Mouse (Mus musculus): ENCODE data around the gene Ddi2. TPM values are rescaled to one million over a fixed set of nuclear protein-coding genes. Genes with fewer than 3 reads are reported as not detected.

Gene Ddi2
- total and polyA plus RNA-seq, 2 experiments from 2014 or later: 11.1 to 20.7 TPM

- Histone ChIP-seq H3K27me3 (ENCODE audit: insufficient read depth, low read length) (no peaks in the 10 kb centered on the region; the same call in 1 of the 2 replicates), H3K4me1 (ENCODE audit: insufficient read depth) (no peaks in the 10 kb centered on the region), H3K9ac (no peak overlapping the region), H3K4me3 (ENCODE audit: low read depth, low read length) (no peak overlapping the region), H3K27ac (ENCODE audit: low read depth, low read length) (no peak overlapping the region), H3K36me3 (ENCODE audit: insufficient read depth) (no peaks in the 10 kb centered on the region), H3K4me2 (ENCODE audit: low read depth) (no peak overlapping the region), H3K9me3 (ENCODE audit: low read length) (no peaks in the 10 kb centered on the region)
- no peak for TF ChIP-seq CTCF (IDR thresholded peaks at IDR 0.05; ENCODE audit: low read depth)
- no peak for DNase-seq
- 69% methylated on average over 3 of the region's 3 CpGs for WGBS
- ATAC-seq: no peak
Measured at GRCm38 (mm10) chr4:141729266-141729665, 6.0 kb upstream of the Ddi2 start.

- peaks cover 9% of the 10 kb centered on the region for H3K4me1 ChIP-seq (ENCODE audit: insufficient read depth)
- H3K36me3 ChIP-seq (ENCODE audit: insufficient read depth): no peaks in the 10 kb centered on the region
- H3K27ac ChIP-seq (ENCODE audit: low read depth, low read length): no peak overlapping the region
- ATAC-seq: no peak
- DNase-seq: no peak
- no peak overlapping the region for H3K4me2 ChIP-seq (ENCODE audit: low read depth)
- H3K4me3 ChIP-seq (ENCODE audit: low read depth, low read length): no peak overlapping the region
- H3K27me3 ChIP-seq (ENCODE audit: insufficient read depth, low read length): no peaks in the 10 kb centered on the region
- TF ChIP-seq CTCF (IDR thresholded peaks at IDR 0.05; ENCODE audit: low read depth): no peak
- H3K9me3 ChIP-seq (ENCODE audit: low read length): no peaks in the 10 kb centered on the region
- no peak overlapping the region for H3K9ac ChIP-seq
- WGBS: 62% methylated on average over 3 of the region's 3 CpGs
Measured at GRCm38 (mm10) chr4:141725738-141726137, 2.5 kb upstream of the Ddi2 start.

- Histone ChIP-seq H3K27ac (ENCODE audit: low read depth, low read length) (no peak overlapping the region), H3K4me1 (ENCODE audit: insufficient read depth) (peaks cover 9% of the 10 kb centered on the region), H3K9me3 (ENCODE audit: low read length) (no peaks in the 10 kb centered on the region), H3K4me3 (ENCODE audit: low read depth, low read length) (no peak overlapping the region), H3K9ac (no peak overlapping the region), H3K27me3 (ENCODE audit: insufficient read depth, low read length) (no peaks in the 10 kb centered on the region), H3K4me2 (ENCODE audit: low read depth) (no peak overlapping the region), H3K36me3 (ENCODE audit: insufficient read depth) (no peaks in the 10 kb centered on the region)
- DNase-seq: no peak
- ATAC-seq: no peak
- TF ChIP-seq CTCF (IDR thresholded peaks at IDR 0.05; ENCODE audit: low read depth): no peak
- 85% methylated on average over 5 of the region's 5 CpGs for WGBS
Measured at GRCm38 (mm10) chr4:141725277-141725676, 2.1 kb upstream of the Ddi2 start.

- Histone ChIP-seq H3K4me2 (ENCODE audit: low read depth) (no peak overlapping the region), H3K9me3 (ENCODE audit: low read length) (no peaks in the 10 kb centered on the region), H3K4me1 (ENCODE audit: insufficient read depth) (peaks cover 9% of the 10 kb centered on the region), H3K9ac (no peak overlapping the region), H3K36me3 (ENCODE audit: insufficient read depth) (no peaks in the 10 kb centered on the region), H3K27me3 (ENCODE audit: insufficient read depth, low read length) (no peaks in the 10 kb centered on the region), H3K4me3 (ENCODE audit: low read depth, low read length) (no peak overlapping the region), H3K27ac (ENCODE audit: low read depth, low read length) (no peak overlapping the region)
- WGBS: 70% methylated on average over 11 of the region's 11 CpGs
- ATAC-seq (no peak), DNase-seq (no peak)
- no peak for TF ChIP-seq CTCF (IDR thresholded peaks at IDR 0.05; ENCODE audit: low read depth)
Measured at GRCm38 (mm10) chr4:141724594-141724993, 1.4 kb upstream of the Ddi2 start.

GRCm38 (mm10) chr4:141723673-141724068 is 452 bp upstream of the Ddi2 start:
- Histone ChIP-seq H3K36me3 (ENCODE audit: insufficient read depth) (no peaks in the 10 kb centered on the region), H3K4me1 (ENCODE audit: insufficient read depth) (peaks cover 9% of the 10 kb centered on the region), H3K9ac (peak overlapping the region; percentile 87), H3K4me2 (ENCODE audit: low read depth) (peak overlapping the region; percentile 90), H3K27ac (ENCODE audit: low read depth, low read length) (peak overlapping the region; percentile 68), H3K27me3 (ENCODE audit: insufficient read depth, low read length) (no peaks in the 10 kb centered on the region), H3K4me3 (ENCODE audit: low read depth, low read length) (peak overlapping the region; percentile 94), H3K9me3 (ENCODE audit: low read length) (no peaks in the 10 kb centered on the region)
- DNase-seq (no peak), ATAC-seq (peak; percentile 67)
- TF ChIP-seq CTCF (IDR thresholded peaks at IDR 0.05; ENCODE audit: low read depth): no peak
- 4% methylated on average over 13 of the region's 13 CpGs for WGBS

- Histone ChIP-seq H3K27me3 (ENCODE audit: insufficient read depth, low read length) (no peaks in the 10 kb centered on the region), H3K4me2 (ENCODE audit: low read depth) (peak overlapping the region; percentile 90), H3K36me3 (ENCODE audit: insufficient read depth) (peaks cover 2% of the 10 kb centered on the region; the same call in 1 of the 2 replicates), H3K9me3 (ENCODE audit: low read length) (no peaks in the 10 kb centered on the region), H3K27ac (ENCODE audit: low read depth, low read length) (no peak overlapping the region), H3K4me1 (ENCODE audit: insufficient read depth) (peaks cover 9% of the 10 kb centered on the region), H3K4me3 (ENCODE audit: low read depth, low read length) (peak overlapping the region; percentile 94), H3K9ac (peak overlapping the region; percentile 87; the same call in 1 of the 2 replicates)
- DNase-seq (no peak), ATAC-seq (no peak)
- 69% methylated on average over 6 of the region's 6 CpGs for WGBS
- no peak for TF ChIP-seq CTCF (IDR thresholded peaks at IDR 0.05; ENCODE audit: low read depth)
Measured at GRCm38 (mm10) chr4:141721961-141722360, 1.3 kb downstream of the Ddi2 start.

- H3K36me3 ChIP-seq (ENCODE audit: insufficient read depth): peaks cover 3% of the 10 kb centered on the region; the same call in 1 of the 2 replicates
- DNase-seq: no peak
- TF ChIP-seq CTCF (IDR thresholded peaks at IDR 0.05; ENCODE audit: low read depth): no peak
- H3K4me1 ChIP-seq (ENCODE audit: insufficient read depth): peaks cover 9% of the 10 kb centered on the region
- no peak overlapping the region for H3K4me3 ChIP-seq (ENCODE audit: low read depth, low read length)
- no peak for ATAC-seq
- WGBS: 79% methylated on average over 6 of the region's 6 CpGs
- no peak overlapping the region for H3K4me2 ChIP-seq (ENCODE audit: low read depth)
- no peak overlapping the region for H3K9ac ChIP-seq
- no peaks in the 10 kb centered on the region for H3K27me3 ChIP-seq (ENCODE audit: insufficient read depth, low read length)
- no peaks in the 10 kb centered on the region for H3K9me3 ChIP-seq (ENCODE audit: low read length)
- no peak overlapping the region for H3K27ac ChIP-seq (ENCODE audit: low read depth, low read length)
Measured at GRCm38 (mm10) chr4:141720761-141721523, 2.3 kb downstream of the Ddi2 start.

Data from forebrain, postnatal 0 days (tissue).